Mouse (Mus musculus) lung, postnatal 0 days (tissue): Measurements from ENCODE around the gene Abca9.

Experiments used
- CTCF ChIP-seq: IDR thresholded peaks from 2 replicates; pipeline ENCODE4 v1.5.1; 2016; ENCODE audit warnings: antibody characterized with exemption, mild to moderate bottlenecking
- EP300 ChIP-seq: IDR thresholded peaks from 2 replicates; pipeline ENCODE4 v1.6.1; 2016; ENCODE audit warnings: antibody characterized with exemption, mild to moderate bottlenecking, control low read depth

DNA sequence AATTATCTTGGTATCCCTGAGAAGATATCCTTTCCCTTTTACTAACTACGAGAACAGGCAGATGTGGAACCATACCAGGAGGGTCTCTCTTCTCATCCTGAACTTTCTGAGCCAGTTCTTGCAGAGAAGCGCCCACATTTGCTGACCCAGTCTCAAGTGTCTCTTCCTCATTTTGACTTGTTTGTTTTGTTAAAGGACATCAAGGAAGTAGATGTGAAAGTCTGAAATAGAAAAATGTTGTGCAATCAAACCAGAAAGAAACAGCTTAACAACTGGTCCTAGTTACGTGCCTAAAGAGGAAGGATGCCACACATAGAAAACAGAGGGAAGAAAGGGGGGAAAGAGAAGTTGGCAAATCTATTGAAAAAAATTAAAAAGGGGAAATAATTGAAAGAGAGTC is 2.2 kb downstream of the Abca9 start:
- TF ChIP-seq CTCF (no peak), EP300 (no peak)
